Mouse (Mus musculus) midbrain, embryonic 16.5 days (tissue): ENCODE results near the gene Ddx54. TPM values are rescaled to one million over a fixed set of nuclear protein-coding genes. Genes with fewer than 3 reads are reported as not detected.

ENCODE experiments used
- ATAC-seq: fragments of 200-750 bp; cut with Nextera tagmentation; 2 replicates; pipeline ENCODE4 v1.8.0; 2017; ENCODE audit warnings: moderate TSS enrichment
- H3K27ac ChIP-seq: fragments of 300-500 bp; sonication (generic); 2 replicates; pipeline ENCODE4 v1.5.1; 2014; ENCODE audit warnings: mild to moderate bottlenecking, low read length, mixed read lengths
- H3K27me3 ChIP-seq: fragments of 300-500 bp; sonication (generic); 2 replicates; pipeline ENCODE4 v1.6.1; 2014; ENCODE audit warnings: low read depth, low read length, mixed read lengths; ENCODE audit not compliant: control insufficient read depth, insufficient read depth
- H3K36me3 ChIP-seq: fragments of 300-500 bp; sonication (generic); 2 replicates; pipeline ENCODE4 v1.6.1; 2014; ENCODE audit warnings: mild to moderate bottlenecking, low read length, moderate library complexity, mixed read lengths; ENCODE audit not compliant: control insufficient read depth, insufficient read depth
- H3K4me1 ChIP-seq: fragments of 300-500 bp; sonication (generic); 2 replicates; pipeline ENCODE4 v1.6.1; 2014; ENCODE audit warnings: mild to moderate bottlenecking, low read length, mixed read lengths; ENCODE audit not compliant: control insufficient read depth, insufficient read depth
- H3K4me2 ChIP-seq: fragments of 300-500 bp; sonication (generic); 2 replicates; pipeline ENCODE4 v1.6.1; 2014; ENCODE audit warnings: mild to moderate bottlenecking, low read length, mixed read lengths
- H3K4me3 ChIP-seq: fragments of 300-500 bp; sonication (generic); 2 replicates; pipeline ENCODE4 v1.5.1; 2014; ENCODE audit warnings: low read depth, mild to moderate bottlenecking, low read length, moderate library complexity, mixed read lengths
- H3K9ac ChIP-seq: fragments of 300-500 bp; sonication (generic); 2 replicates; pipeline ENCODE4 v1.6.1; 2014; ENCODE audit warnings: low read depth, low read length, mixed read lengths
- H3K9me3 ChIP-seq: fragments of 300-500 bp; sonication (generic); replicated peaks from 2 replicates; pipeline ENCODE4 v1.6.1; 2014; ENCODE audit warnings: mild to moderate bottlenecking, low read length, mixed read lengths; ENCODE audit not compliant: control insufficient read depth, poor library complexity, severe bottlenecking
- WGBS: fragments of 180-500 bp; shearing (Covaris S2); extraction: QIAGEN DNeasy Blood & Tissue Kit; methylation state at CpG from one replicate; pipeline ENCODE4 v1.1.7; 2014; 5-methylcytosine and 5-hydroxymethylcytosine counted together
- polyA plus RNA-seq: library from polyadenylated mRNA; unstranded; fragments of >200 nt; fragmentation: Nextera tagmentation; extraction: Ambion mirVana; gene quantifications from 2 replicates; pipeline ENCODE4 v1.2.1, GENCODE M21; 2015

The Ddx54 gene
- polyA plus RNA-seq, 1 experiment from 2014 or later, result 39.9 TPM

- 69% methylated on average over 12 of the region's 12 CpGs for WGBS
- Histone ChIP-seq H3K36me3 (0 out of 2 replicates have a peak, but pooled peaks cover 3% of the 10 kb centered on the region), H3K4me1 (no peaks in the 10 kb centered on the region; the same call in 1 of the 2 replicates), H3K4me3 (no peak overlapping the region), H3K27me3 (no peaks in the 10 kb centered on the region), H3K27ac (no peak overlapping the region), H3K4me2 (no peak overlapping the region), H3K9ac (no peak overlapping the region), H3K9me3 (no peaks in the 10 kb centered on the region)
- no peak for ATAC-seq
Measured at GRCm38 (mm10) chr5:120578504-120579081, 33.9 kb upstream of the Ddx54 start.

DNA sequence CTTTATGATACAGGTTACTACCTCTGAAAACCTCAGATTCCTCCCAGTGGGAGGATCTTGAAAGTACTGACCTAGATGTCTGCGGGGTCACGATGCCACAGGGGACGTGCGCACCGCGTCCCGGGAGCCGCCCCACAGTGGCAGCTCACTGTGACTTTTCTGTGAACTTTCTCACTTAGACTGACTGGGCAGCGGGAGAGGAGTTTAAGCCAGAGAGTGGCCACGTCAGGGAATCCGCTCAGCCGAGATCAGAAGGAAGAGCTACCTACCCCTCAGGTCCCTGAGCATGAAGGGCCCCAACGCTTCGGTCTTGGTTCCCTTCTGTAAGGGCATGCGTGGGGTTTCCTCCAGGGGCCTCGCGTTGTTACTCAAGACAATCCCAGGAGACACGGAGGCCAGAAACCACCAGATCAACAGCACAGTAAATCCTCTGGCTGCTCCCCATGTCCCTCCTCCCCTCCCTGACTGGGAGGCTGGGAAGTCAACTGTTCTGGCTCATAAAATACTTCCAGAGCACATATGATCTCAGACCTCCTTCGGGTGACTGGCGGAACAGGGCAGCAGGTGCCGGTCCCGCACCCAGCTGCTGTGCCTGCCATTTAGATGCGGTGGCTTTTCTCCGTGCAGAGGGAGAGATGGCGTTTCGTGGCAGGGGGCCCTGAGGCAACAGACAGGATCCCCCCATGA is 33.2 kb upstream of the Ddx54 start:
- Histone ChIP-seq H3K27me3 (no peaks in the 10 kb centered on the region), H3K9ac (peak overlapping the region; percentile 3; the same call in 1 of the 2 replicates), H3K9me3 (no peaks in the 10 kb centered on the region), H3K36me3 (peaks cover 3% of the 10 kb centered on the region; the same call in 1 of the 2 replicates), H3K4me2 (no peak overlapping the region), H3K27ac (no peak overlapping the region), H3K4me1 (no peaks in the 10 kb centered on the region; the same call in 1 of the 2 replicates), H3K4me3 (no peak overlapping the region)
- 56% methylated on average over 26 of the region's 26 CpGs for WGBS
- ATAC-seq, result no peak

GRCm38 (mm10) chr5:120579898-120580626 is 32.5 kb upstream of the Ddx54 start:
- Histone ChIP-seq H3K4me1 (no peaks in the 10 kb centered on the region; the same call in 1 of the 2 replicates), H3K4me2 (no peak overlapping the region), H3K27me3 (no peaks in the 10 kb centered on the region), H3K9me3 (no peaks in the 10 kb centered on the region), H3K27ac (no peak overlapping the region), H3K36me3 (peaks cover 3% of the 10 kb centered on the region; the same call in 1 of the 2 replicates), H3K9ac (peak overlapping the region; percentile 3; the same call in 1 of the 2 replicates), H3K4me3 (no peak overlapping the region)
- ATAC-seq, result no peak
- WGBS, result 79% methylated on average over 26 of the region's 26 CpGs

DNA sequence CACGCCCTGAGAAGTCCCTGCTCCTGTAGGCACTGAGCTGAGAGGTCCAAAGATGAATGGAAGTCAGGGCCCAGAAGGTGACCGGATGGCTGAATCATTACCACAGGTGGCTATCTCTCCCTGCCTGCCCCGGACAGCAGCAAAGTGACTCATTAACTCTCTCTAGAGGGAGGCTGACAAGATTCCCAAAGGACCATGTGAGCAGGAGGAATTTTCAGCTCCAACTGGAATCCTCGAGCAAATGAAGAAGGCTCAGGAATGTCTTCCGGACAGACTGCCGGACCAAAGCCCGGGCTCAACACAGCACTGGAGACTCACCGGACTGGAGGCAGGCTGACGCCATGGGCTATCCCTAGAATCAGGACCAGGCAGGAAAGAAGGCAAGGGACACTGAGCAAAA is 30.5 kb upstream of the Ddx54 start:
- Histone ChIP-seq H3K36me3 (peaks cover 3% of the 10 kb centered on the region; the same call in 1 of the 2 replicates), H3K4me3 (no peak overlapping the region), H3K4me1 (peaks cover 2% of the 10 kb centered on the region; the same call in 1 of the 2 replicates)

DNA sequence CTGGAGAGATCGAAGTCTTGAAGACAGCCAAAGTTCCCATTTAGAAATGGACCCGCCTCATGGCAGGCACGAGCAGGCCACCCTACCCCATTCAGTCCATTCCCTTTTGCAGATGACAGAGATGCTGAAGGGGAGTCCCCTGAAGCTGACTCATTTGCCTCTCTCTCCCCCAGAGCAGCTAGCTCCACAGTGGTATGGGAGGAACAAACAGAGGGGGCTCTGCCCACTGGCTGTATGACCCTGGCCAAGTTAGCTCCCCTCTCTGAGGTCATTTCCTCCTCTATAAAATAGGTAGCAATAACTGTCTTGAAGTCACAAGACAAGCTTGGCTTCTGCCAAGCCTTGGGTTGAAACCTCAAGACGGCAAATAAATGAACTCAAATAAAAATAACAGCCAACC is 29.0 kb upstream of the Ddx54 start:
- no peak overlapping the region for H3K4me2 ChIP-seq
- H3K27ac ChIP-seq, result no peak overlapping the region
- no peak for ATAC-seq
- peaks cover 3% of the 10 kb centered on the region; the same call in 1 of the 2 replicates for H3K36me3 ChIP-seq
- no peak overlapping the region for H3K9ac ChIP-seq
- H3K27me3 ChIP-seq, result no peaks in the 10 kb centered on the region
- no peak overlapping the region for H3K4me3 ChIP-seq
- no peaks in the 10 kb centered on the region for H3K9me3 ChIP-seq
- peaks cover 9% of the 10 kb centered on the region for H3K4me1 ChIP-seq
- WGBS, result 95% methylated on average over 4 of the region's 4 CpGs

More for the DNA sequence above, 30.5 kb upstream of the Ddx54 start:
- no peak for ATAC-seq
- Histone ChIP-seq H3K9me3 (no peaks in the 10 kb centered on the region), H3K27ac (no peak overlapping the region), H3K27me3 (no peaks in the 10 kb centered on the region), H3K4me2 (no peak overlapping the region), H3K9ac (no peak overlapping the region)
- 86% methylated on average over 9 of the region's 9 CpGs for WGBS

- H3K36me3 ChIP-seq, result peaks cover 3% of the 10 kb centered on the region; the same call in 1 of the 2 replicates
- no peak for ATAC-seq
- H3K4me3 ChIP-seq, result no peak overlapping the region
- no peak overlapping the region for H3K27ac ChIP-seq
- H3K4me1 ChIP-seq, result peaks cover 12% of the 10 kb centered on the region
- H3K27me3 ChIP-seq, result no peaks in the 10 kb centered on the region
- WGBS, result 37% methylated on average over 15 of the region's 15 CpGs
- no peak overlapping the region for H3K9ac ChIP-seq
- no peak overlapping the region for H3K4me2 ChIP-seq
- H3K9me3 ChIP-seq, result no peaks in the 10 kb centered on the region
Measured at GRCm38 (mm10) chr5:120584968-120585367, 27.6 kb upstream of the Ddx54 start.

GRCm38 (mm10) chr5:120586741-120587615 is 25.6 kb upstream of the Ddx54 start:
- no peak overlapping the region for H3K27ac ChIP-seq
- 8% methylated on average over 17 of the region's 17 CpGs for WGBS
- no peak for ATAC-seq
- no peak overlapping the region for H3K9ac ChIP-seq
- peak overlapping the region; percentile 79; the same call in 1 of the 2 replicates for H3K4me3 ChIP-seq
- peak overlapping the region; percentile 99 for H3K4me2 ChIP-seq
- peaks cover 12% of the 10 kb centered on the region for H3K4me1 ChIP-seq
- no peaks in the 10 kb centered on the region for H3K27me3 ChIP-seq
- H3K9me3 ChIP-seq, result no peaks in the 10 kb centered on the region
- H3K36me3 ChIP-seq, result peaks cover 3% of the 10 kb centered on the region; the same call in 1 of the 2 replicates

DNA sequence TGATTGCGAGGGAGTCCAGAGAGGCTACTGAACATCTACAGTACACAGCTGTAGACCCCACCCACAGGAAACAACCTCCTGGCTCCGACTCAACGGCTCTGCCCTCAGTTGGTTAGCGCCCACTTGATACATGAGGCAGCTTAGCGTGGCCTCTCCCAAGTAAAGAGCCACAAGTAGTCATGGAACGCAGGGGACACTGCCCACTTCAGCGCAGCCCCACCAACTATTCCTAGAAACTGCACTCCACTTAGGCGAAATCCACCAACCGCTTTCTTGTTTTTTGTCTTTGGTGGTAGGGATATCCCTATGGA is 25.0 kb upstream of the Ddx54 start:
- Histone ChIP-seq H3K9ac (peak overlapping the region; percentile 92), H3K9me3 (no peaks in the 10 kb centered on the region), H3K36me3 (peaks cover 3% of the 10 kb centered on the region; the same call in 1 of the 2 replicates), H3K4me1 (peaks cover 12% of the 10 kb centered on the region), H3K4me2 (peak overlapping the region; percentile 99), H3K4me3 (peak overlapping the region; percentile 79), H3K27ac (no peak overlapping the region), H3K27me3 (no peaks in the 10 kb centered on the region)
- WGBS, result 34% methylated on average over 9 of the region's 9 CpGs
- no peak for ATAC-seq
